ENCODE assay signal across 11 mouse cellular contexts in the genomic region with DNA sequence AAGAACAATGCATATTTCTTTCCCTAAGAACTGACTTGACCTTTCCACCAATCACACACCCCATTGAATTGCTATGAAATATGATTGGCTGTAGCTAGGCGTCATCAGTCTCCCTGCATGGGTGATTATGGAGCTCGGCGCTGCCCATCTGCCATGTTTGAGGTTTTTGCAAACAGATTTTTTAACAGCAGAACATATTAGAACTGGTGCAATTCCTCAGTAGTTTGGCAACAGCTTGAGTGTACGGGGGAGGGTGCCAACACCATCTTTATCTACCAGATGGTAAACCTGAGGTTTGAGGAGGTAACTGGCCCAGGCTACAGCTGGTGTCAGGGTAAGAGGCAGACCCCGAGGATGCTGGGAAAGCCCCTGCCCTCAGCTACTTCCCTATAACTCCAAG.
DNase-seq lines count a peak whose midpoint lies in the region; ATAC-seq and TF ChIP-seq lines count a peak whose summit lies in the region.
"Had no signal": no experiment of that assay in that cellular context is flagged by ENCODE, and none has a peak within 500 bp of the region (broad histone marks: within the 10 kb centered on the region; RNA-seq: fewer than 3 reads in every experiment).

No protein-coding gene starts in this region.

- H3K4me3 ChIP-seq in hindbrain, embryonic 16.5 days (ENCODE audit: low read length) = no peak overlapping the region
- no peak overlapping the region for H3K4me3 ChIP-seq in hindbrain, embryonic 11.5 days (ENCODE audit: low read depth, low read length)
- H3K4me3 ChIP-seq in forebrain, embryonic 14.5 days (ENCODE audit: low read depth, low read length) = no peak overlapping the region
- H3K4me3 ChIP-seq in gastrocnemius, adult 2 months = no peak overlapping the region
- H3K4me3 ChIP-seq: embryonic facial prominence, embryonic 15.5 days; neural tube, embryonic 13.5 days had no signal

- intact Hi-C loops in gastrocnemius, adult 2 months (cut with DNase I) = no loop called here

- H3K9me3 ChIP-seq in hindbrain, embryonic 16.5 days (ENCODE audit: control insufficient read depth, low read length) = no peaks in the 10 kb centered on the region
- H3K9me3 ChIP-seq in hindbrain, embryonic 11.5 days (ENCODE audit: control insufficient read depth, low read length) = no peaks in the 10 kb centered on the region
- H3K9me3 ChIP-seq in forebrain, embryonic 14.5 days (replicated peaks; ENCODE audit: control insufficient read depth, low read length) = no peaks in the 10 kb centered on the region
- H3K9me3 ChIP-seq: embryonic facial prominence, embryonic 15.5 days; neural tube, embryonic 13.5 days had no signal

- no peak for DNase-seq in hindbrain, embryonic 11.5 days (ENCODE audit: low spot score)
- DNase-seq in forebrain, embryonic 14.5 days (ENCODE audit: low spot score) = peak; percentile 82
- peak; percentile 51 to 52 for DNase-seq in layer of hippocampus, postnatal 25 days (ENCODE audit: extremely low spot score in 1 of 2, low spot score in 1 of 2)
- DNase-seq in right cerebral cortex, postnatal 36 days (ENCODE audit: low spot score in 2 of 2) = peak; percentile 29 to 43
- DNase-seq in gastrocnemius, adult 2 months = no peak
- no peak for DNase-seq in spleen, postnatal 36 days (ENCODE audit: low spot score in 2 of 2)
- DNase-seq in gastrocnemius, adult 18-20 months (ENCODE audit: low spot score) = no peak
- DNase-seq: heart, postnatal 4 days had no signal

- no peaks in the 10 kb centered on the region for H3K27me3 ChIP-seq in hindbrain, embryonic 16.5 days (replicated peaks; ENCODE audit: control insufficient read depth, insufficient read depth, low read length)
- H3K27me3 ChIP-seq in hindbrain, embryonic 11.5 days (ENCODE audit: control insufficient read depth, insufficient read depth, low read length) = no peaks in the 10 kb centered on the region
- H3K27me3 ChIP-seq in forebrain, embryonic 14.5 days (replicated peaks; ENCODE audit: control insufficient read depth, insufficient read depth, low read length) = no peaks in the 10 kb centered on the region
- H3K27me3 ChIP-seq: embryonic facial prominence, embryonic 15.5 days; neural tube, embryonic 13.5 days had no signal

- H3K27ac ChIP-seq in hindbrain, embryonic 16.5 days (ENCODE audit: low read depth, low read length) = no peak overlapping the region
- no peak overlapping the region for H3K27ac ChIP-seq in hindbrain, embryonic 11.5 days (ENCODE audit: low read depth, low read length)
- no peak overlapping the region for H3K27ac ChIP-seq in forebrain, embryonic 14.5 days (ENCODE audit: low read depth, low read length)
- no peak overlapping the region for H3K27ac ChIP-seq in gastrocnemius, adult 2 months
- H3K27ac ChIP-seq: embryonic facial prominence, embryonic 15.5 days; neural tube, embryonic 13.5 days had no signal

- 68% methylated on average over 5 of the region's 5 CpGs for WGBS in hindbrain, embryonic 16.5 days
- 85% methylated on average over 5 of the region's 5 CpGs for WGBS in hindbrain, embryonic 11.5 days
- 64% methylated on average over 5 of the region's 5 CpGs for WGBS in forebrain, embryonic 14.5 days

- ATAC-seq in hindbrain, embryonic 16.5 days = 0 out of 2 replicates have a peak, but pooled peaks have one; percentile 34
- ATAC-seq in hindbrain, embryonic 11.5 days (ENCODE audit: low FRiP score) = no peak
- ATAC-seq in forebrain, embryonic 14.5 days = peak; percentile 85

- no peak for TF ChIP-seq CTCF in gastrocnemius, adult 2 months (IDR thresholded peaks at IDR 0.05)

- H3K4me1 ChIP-seq in hindbrain, embryonic 16.5 days (ENCODE audit: control insufficient read depth, insufficient read depth, low read depth, low read length) = no peaks in the 10 kb centered on the region
- H3K4me1 ChIP-seq in hindbrain, embryonic 11.5 days (replicated peaks; ENCODE audit: control insufficient read depth, insufficient read depth, low read length) = no peaks in the 10 kb centered on the region
- no peaks in the 10 kb centered on the region for H3K4me1 ChIP-seq in forebrain, embryonic 14.5 days (ENCODE audit: control insufficient read depth, insufficient read depth, low read length)
- H3K4me1 ChIP-seq: embryonic facial prominence, embryonic 15.5 days; neural tube, embryonic 13.5 days had no signal

- no peak overlapping the region for H3K4me2 ChIP-seq in hindbrain, embryonic 16.5 days (ENCODE audit: low read length)
- no peak overlapping the region for H3K4me2 ChIP-seq in hindbrain, embryonic 11.5 days (replicated peaks; ENCODE audit: low read depth, low read length)
- H3K4me2 ChIP-seq in forebrain, embryonic 14.5 days (ENCODE audit: low read length) = no peak overlapping the region
- H3K4me2 ChIP-seq: embryonic facial prominence, embryonic 15.5 days; neural tube, embryonic 13.5 days had no signal

- H3K36me3 ChIP-seq in hindbrain, embryonic 16.5 days (ENCODE audit: control insufficient read depth, insufficient read depth, low read length) = no peaks in the 10 kb centered on the region
- no peaks in the 10 kb centered on the region for H3K36me3 ChIP-seq in hindbrain, embryonic 11.5 days (ENCODE audit: control insufficient read depth, insufficient read depth, low read length)
- no peaks in the 10 kb centered on the region for H3K36me3 ChIP-seq in forebrain, embryonic 14.5 days (ENCODE audit: control insufficient read depth, insufficient read depth, low read length)
- H3K36me3 ChIP-seq: embryonic facial prominence, embryonic 15.5 days; neural tube, embryonic 13.5 days had no signal

- H3K9ac ChIP-seq in hindbrain, embryonic 16.5 days (ENCODE audit: low read depth, low read length) = no peak overlapping the region
- no peak overlapping the region for H3K9ac ChIP-seq in hindbrain, embryonic 11.5 days (ENCODE audit: low read depth, low read length)
- H3K9ac ChIP-seq in forebrain, embryonic 14.5 days (ENCODE audit: low read length) = no peak overlapping the region
- H3K9ac ChIP-seq: embryonic facial prominence, embryonic 15.5 days; neural tube, embryonic 13.5 days had no signal

Comparison
In these comparisons a context has a peak if more than half of its experiments do, and no peak if none do; other contexts are left out.
1. DNase-seq: peak in forebrain, embryonic 14.5 days (single experiment), layer of hippocampus, postnatal 25 days (2 of 2) and right cerebral cortex, postnatal 36 days (2 of 2); none in hindbrain, embryonic 11.5 days (single experiment), gastrocnemius, adult 2 months (single experiment), spleen, postnatal 36 days (0 of 2) and gastrocnemius, adult 18-20 months (single experiment).